Mouse (Mus musculus) megakaryocyte, embryonic 14.5 days (primary cell): ENCODE measurements around the gene Adam6b.

Source experiments
- FLI1 ChIP-seq: IDR thresholded peaks from 2 replicates; pipeline ENCODE4 v1.6.1; 2012; ENCODE audit warnings: low read length, inconsistent platforms, mixed read lengths
- GATA1 ChIP-seq: IDR thresholded peaks from 3 replicates; pipeline ENCODE4 v1.6.1; 2012; ENCODE audit warnings: mixed read lengths, low read length, inconsistent platforms, borderline replicate concordance

- TF ChIP-seq GATA1 (no peak), FLI1 (no peak)
Measured at GRCm38 (mm10) chr12:113484971-113485485, 4.3 kb upstream of the Adam6b start.
